Mouse (Mus musculus) lung, postnatal 0 days (tissue): ENCODE results near the gene Gkn2. TPM values are rescaled to one million over a fixed set of nuclear protein-coding genes. Genes with fewer than 3 reads are reported as not detected.

Source experiments
- ATAC-seq: fragments of 200-750 bp; cut with Nextera tagmentation; 2 replicates; pipeline ENCODE4 v1.8.0; 2017; ENCODE audit warnings: moderate library complexity
- DNase-seq: peaks from one replicate; pipeline ENCODE4 v3.0.0-alpha.2; 2016; ENCODE audit warnings: low spot score
- H3K27ac ChIP-seq: fragments of 300-500 bp; sonication (generic); 2 replicates; pipeline ENCODE4 v1.5.1; 2014; ENCODE audit warnings: antibody characterized with exemption, mild to moderate bottlenecking, low read length, mixed read lengths
- H3K27me3 ChIP-seq: fragments of 300-500 bp; sonication (generic); replicated peaks from 2 replicates; pipeline ENCODE4 v1.6.1; 2014; ENCODE audit warnings: low read length, mixed read lengths; ENCODE audit not compliant: insufficient read depth
- H3K36me3 ChIP-seq: fragments of 300-500 bp; sonication (generic); 2 replicates; pipeline ENCODE4 v1.6.1; 2014; ENCODE audit warnings: low read length, mixed read lengths; ENCODE audit not compliant: insufficient read depth
- H3K4me1 ChIP-seq: fragments of 300-500 bp; sonication (generic); 2 replicates; pipeline ENCODE4 v1.6.1; 2014; ENCODE audit warnings: antibody characterized with exemption, low read depth, low read length, mixed read lengths; ENCODE audit not compliant: insufficient read depth
- H3K4me2 ChIP-seq: fragments of 300-500 bp; sonication (generic); replicated peaks from 2 replicates; pipeline ENCODE4 v1.6.1; 2014; ENCODE audit warnings: low read depth, mild to moderate bottlenecking, low read length, moderate library complexity, mixed read lengths
- H3K4me3 ChIP-seq: fragments of 300-500 bp; sonication (generic); 2 replicates; pipeline ENCODE4 v1.5.1; 2014; ENCODE audit warnings: low read depth, low read length
- H3K9ac ChIP-seq: fragments of 300-500 bp; sonication (generic); replicated peaks from 2 replicates; pipeline ENCODE4 v1.6.1; 2014; ENCODE audit warnings: low read depth, mild to moderate bottlenecking
- H3K9me3 ChIP-seq: fragments of 300-500 bp; sonication (generic); 2 replicates; pipeline ENCODE4 v1.6.1; 2016; ENCODE audit warnings: low read length, mixed read lengths
- CTCF ChIP-seq: IDR thresholded peaks from 2 replicates; pipeline ENCODE4 v1.5.1; 2016; ENCODE audit warnings: antibody characterized with exemption, mild to moderate bottlenecking
- EP300 ChIP-seq: IDR thresholded peaks from 2 replicates; pipeline ENCODE4 v1.6.1; 2016; ENCODE audit warnings: antibody characterized with exemption, mild to moderate bottlenecking, control low read depth
- WGBS: fragments of 180-500 bp; shearing (Covaris S2); extraction: QIAGEN DNeasy Blood & Tissue Kit; methylation state at CpG from one replicate; pipeline ENCODE4 v1.1.7; 2014; 5-methylcytosine and 5-hydroxymethylcytosine counted together
- polyA plus RNA-seq: library from polyadenylated mRNA; unstranded; fragments of >200 nt; fragmentation: Nextera tagmentation; extraction: Ambion mirVana; gene quantifications from 2 replicates; pipeline ENCODE4 v1.2.1, GENCODE M21; 2015

The Gkn2 gene
- polyA plus RNA-seq, 1 experiment from 2014 or later: 0.20 TPM

DNA sequence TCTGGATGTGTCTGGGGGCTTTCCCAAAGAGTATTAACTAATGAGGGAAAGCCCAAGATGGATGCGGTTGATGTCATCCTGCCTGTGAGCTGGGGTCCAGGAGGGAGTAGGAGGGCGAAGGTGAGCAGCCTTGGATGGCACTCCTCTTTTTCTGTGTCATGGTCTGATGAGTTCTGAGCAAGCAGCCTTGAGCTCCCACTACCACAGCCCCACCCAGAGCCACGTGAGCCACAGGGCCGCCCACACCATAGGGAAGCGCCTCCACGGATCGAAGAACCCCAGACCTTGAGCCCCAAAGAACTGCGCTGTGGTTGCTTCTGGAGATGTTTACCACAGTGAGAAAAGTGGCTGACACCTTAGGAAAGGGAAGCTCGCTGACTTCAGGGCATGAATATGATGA lies 21.6 kb downstream of the Gkn2 start:
- no peak for ATAC-seq
- Histone ChIP-seq H3K4me2 (no peak overlapping the region), H3K4me3 (no peak overlapping the region), H3K4me1 (no peaks in the 10 kb centered on the region), H3K27me3 (no peaks in the 10 kb centered on the region), H3K9ac (no peak overlapping the region), H3K9me3 (no peaks in the 10 kb centered on the region), H3K27ac (no peak overlapping the region), H3K36me3 (no peaks in the 10 kb centered on the region)
- no peak for TF ChIP-seq EP300
- no peak for TF ChIP-seq CTCF
- DNase-seq: no peak
- WGBS: 90% methylated on average over 9 of the region's 9 CpGs

DNA sequence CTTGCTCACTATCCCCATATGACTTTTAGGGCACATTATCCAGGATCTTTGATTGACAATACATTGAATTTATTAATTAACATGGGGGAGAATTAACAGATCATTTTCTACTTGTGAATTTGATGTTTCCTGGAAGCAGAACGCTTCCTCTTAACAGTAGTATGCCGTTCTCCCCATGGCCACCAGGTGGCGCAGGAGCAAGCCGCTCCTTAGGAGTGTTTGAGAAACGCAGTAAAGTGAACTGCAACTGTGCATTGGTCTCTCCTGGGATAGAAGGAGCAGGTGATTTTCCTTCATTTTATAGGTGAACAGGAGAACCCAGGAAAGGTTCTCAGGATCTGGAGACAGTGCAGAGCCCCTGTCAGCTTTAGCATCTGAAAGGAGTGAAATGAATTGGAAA lies 26.0 kb downstream of the Gkn2 start:
- 3% methylated on average over 5 of the region's 5 CpGs for WGBS
- Histone ChIP-seq H3K9ac (no peak overlapping the region), H3K27me3 (no peaks in the 10 kb centered on the region), H3K9me3 (no peaks in the 10 kb centered on the region), H3K4me3 (no peak overlapping the region), H3K4me2 (no peak overlapping the region), H3K36me3 (no peaks in the 10 kb centered on the region), H3K4me1 (no peaks in the 10 kb centered on the region), H3K27ac (no peak overlapping the region)
- DNase-seq: peak; percentile 81
- peak; percentile 95 for TF ChIP-seq CTCF
- TF ChIP-seq EP300: no peak
- ATAC-seq: peak; percentile 40; the same call in 1 of the 2 replicates

DNA sequence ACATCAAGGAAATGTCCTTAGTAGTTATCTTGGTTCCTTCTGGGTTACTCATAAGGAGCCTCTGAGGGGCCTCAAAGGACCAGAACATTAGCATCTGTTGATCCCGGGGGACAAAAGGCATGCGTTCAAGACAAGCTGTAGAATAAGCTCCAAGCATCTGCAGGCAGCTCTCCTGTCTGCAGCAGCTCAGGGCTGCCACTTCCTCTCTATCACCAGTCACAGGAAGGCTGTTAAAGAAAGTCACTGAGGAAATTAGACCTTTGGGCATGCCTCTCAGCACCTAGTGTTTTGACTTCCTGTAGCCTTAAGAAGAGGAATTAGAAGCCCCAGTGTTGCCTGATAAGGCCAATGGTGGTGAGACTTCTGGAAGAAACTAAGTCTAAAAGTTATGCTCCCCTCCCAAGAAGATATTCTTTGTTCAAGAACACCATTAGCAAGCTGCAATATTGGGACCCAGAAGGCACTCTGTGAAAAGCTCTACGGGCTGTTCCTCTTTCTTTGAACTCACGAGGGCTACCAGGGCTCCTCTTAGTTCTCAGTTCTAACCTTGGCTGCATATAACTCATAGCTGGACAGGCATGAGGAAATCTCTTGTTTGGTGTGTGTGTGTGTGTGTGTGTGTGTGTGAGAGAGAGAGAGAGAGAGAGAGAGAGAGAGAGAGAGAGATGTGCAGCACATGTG lies 26.9 kb downstream of the Gkn2 start:
- Histone ChIP-seq H3K27me3 (no peaks in the 10 kb centered on the region), H3K9me3 (no peaks in the 10 kb centered on the region), H3K4me1 (no peaks in the 10 kb centered on the region), H3K27ac (no peak overlapping the region), H3K9ac (no peak overlapping the region), H3K4me2 (no peak overlapping the region), H3K4me3 (no peak overlapping the region), H3K36me3 (no peaks in the 10 kb centered on the region)
- no peak for ATAC-seq
- 47% methylated on average over 4 of the region's 4 CpGs for WGBS
- no peak for TF ChIP-seq CTCF
- TF ChIP-seq EP300: no peak
- no peak for DNase-seq

DNA sequence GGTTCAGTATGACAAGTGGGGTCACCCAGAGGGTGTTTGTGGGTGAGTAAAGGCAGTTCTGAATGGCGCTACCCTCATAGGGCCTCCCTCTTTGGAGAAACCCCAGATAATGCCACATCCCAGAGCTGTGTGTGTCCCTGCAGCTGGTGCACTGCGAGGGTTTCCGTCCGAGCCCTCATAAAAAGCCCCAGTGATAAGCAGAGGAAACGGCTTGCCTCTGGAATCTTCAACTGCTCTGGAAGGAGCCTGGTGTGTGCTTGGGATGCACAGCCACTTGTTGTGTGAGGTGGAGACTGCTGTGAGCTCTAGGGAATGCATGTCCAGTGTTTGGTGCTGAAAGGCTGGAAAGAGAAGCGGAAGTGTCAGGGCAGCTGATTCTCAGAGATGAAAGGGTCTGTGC lies 28.3 kb downstream of the Gkn2 start:
- ATAC-seq (no peak), DNase-seq (no peak)
- no peak overlapping the region for H3K27ac ChIP-seq
- no peaks in the 10 kb centered on the region for H3K9me3 ChIP-seq
- H3K4me2 ChIP-seq: no peak overlapping the region
- no peak overlapping the region for H3K4me3 ChIP-seq
- H3K4me1 ChIP-seq: no peaks in the 10 kb centered on the region
- no peak for TF ChIP-seq EP300
- no peak for TF ChIP-seq CTCF
- WGBS: 48% methylated on average over 6 of the region's 6 CpGs
- H3K36me3 ChIP-seq: no peaks in the 10 kb centered on the region
- H3K27me3 ChIP-seq: no peaks in the 10 kb centered on the region
- H3K9ac ChIP-seq: no peak overlapping the region

DNA sequence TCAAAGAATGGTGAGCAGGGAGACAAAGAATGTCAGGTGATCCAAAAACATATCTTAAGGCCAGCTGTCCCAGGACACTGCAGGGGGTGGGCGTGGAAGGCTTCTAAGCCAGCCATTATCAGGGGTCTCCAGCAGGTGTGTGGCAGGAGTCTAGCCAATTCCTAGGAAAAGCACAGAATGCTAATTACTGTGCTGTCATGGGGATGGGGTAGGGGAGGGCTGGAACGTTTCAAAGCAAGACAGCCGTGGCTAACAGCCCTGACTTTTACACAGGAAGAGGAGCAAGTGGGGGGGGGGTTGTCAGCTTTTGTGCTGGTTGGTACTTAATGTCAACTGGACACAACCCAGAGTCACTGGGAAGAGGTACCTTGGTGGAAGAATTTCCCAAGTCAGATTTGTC lies 38.9 kb downstream of the Gkn2 start:
- WGBS: 47% methylated on average over 3 of the region's 3 CpGs
- no peak for ATAC-seq
- TF ChIP-seq CTCF (no peak), EP300 (no peak)

DNA sequence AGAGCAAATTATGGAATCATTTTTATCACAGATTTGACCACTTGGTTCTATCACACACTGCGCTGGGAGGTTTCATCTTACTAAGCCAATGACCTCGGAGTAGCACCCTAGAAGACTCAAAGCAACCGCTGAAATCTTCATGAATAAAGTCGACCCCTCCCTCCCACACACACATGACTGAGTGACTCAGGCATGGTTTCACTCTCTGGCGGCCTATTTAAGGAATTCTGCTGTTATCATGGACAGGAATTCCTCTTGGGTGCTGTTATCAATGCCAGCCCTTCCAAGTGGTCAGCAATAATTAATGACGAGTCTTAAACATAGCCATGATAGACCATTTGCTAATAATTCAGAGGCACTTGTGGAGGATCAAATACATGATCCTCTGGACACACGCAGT lies 49.1 kb downstream of the Gkn2 start:
- 38% methylated on average over 7 of the region's 7 CpGs for WGBS
- H3K27ac ChIP-seq: no peak overlapping the region
- no peak overlapping the region for H3K9ac ChIP-seq
- H3K27me3 ChIP-seq: no peaks in the 10 kb centered on the region
- no peak overlapping the region for H3K4me2 ChIP-seq
- H3K36me3 ChIP-seq: no peaks in the 10 kb centered on the region
- H3K9me3 ChIP-seq: no peaks in the 10 kb centered on the region
- TF ChIP-seq CTCF (no peak), EP300 (no peak)
- DNase-seq (no peak), ATAC-seq (peak; percentile 23; the same call in 1 of the 2 replicates)
- H3K4me3 ChIP-seq: no peak overlapping the region
- no peaks in the 10 kb centered on the region for H3K4me1 ChIP-seq

More for the DNA sequence above, 38.9 kb downstream of the Gkn2 start:
- Histone ChIP-seq H3K9ac (no peak overlapping the region), H3K27ac (no peak overlapping the region), H3K4me2 (no peak overlapping the region), H3K4me1 (no peaks in the 10 kb centered on the region), H3K4me3 (no peak overlapping the region), H3K27me3 (no peaks in the 10 kb centered on the region), H3K36me3 (no peaks in the 10 kb centered on the region), H3K9me3 (no peaks in the 10 kb centered on the region)
- DNase-seq: no peak
